20 mouse cellular contexts compared by ENCODE assay signal in the genomic region with DNA sequence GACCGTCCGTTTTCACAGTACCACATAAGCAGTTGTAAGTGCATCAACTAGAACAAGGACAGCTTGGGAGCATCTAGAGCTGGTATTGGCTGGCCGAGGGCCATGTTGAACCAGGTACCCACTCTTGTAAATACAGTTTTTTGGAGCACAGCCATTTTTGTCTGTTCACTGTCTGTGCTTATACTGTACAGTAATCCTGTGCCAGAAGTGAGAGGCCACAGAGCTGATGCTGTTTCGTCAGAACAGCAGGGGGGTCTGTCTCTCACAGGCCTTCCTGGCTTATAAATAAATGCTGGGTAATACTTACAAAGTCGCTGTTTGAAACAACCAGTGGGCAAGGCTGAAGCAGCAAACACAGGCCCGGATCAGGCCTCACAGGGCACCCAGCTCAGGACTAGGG. TPM values are rescaled to one million over a fixed set of nuclear protein-coding genes. Genes with fewer than 3 reads are reported as not detected.
"Had no signal": no experiment of that assay in that cellular context is flagged by ENCODE, and none has a peak within 500 bp of the region (broad histone marks: within the 10 kb centered on the region; RNA-seq: fewer than 3 reads in every experiment).

No protein-coding gene starts in this region.

- H3K4me2 ChIP-seq: kidney, embryonic 15.5 days; limb, embryonic 13.5 days; neural tube, embryonic 12.5 days had no signal

- DNase-seq: kidney, adult 2 months; kidney, postnatal 14 days; left cerebral cortex, postnatal 4 days; lung, adult 2 months; lung, postnatal 4 days; midbrain, embryonic 14.5 days; retina, postnatal 1 day; right cerebral cortex, postnatal 4 days; spleen, adult 18-20 months; thymus, postnatal 36 days had no signal

- H3K9ac ChIP-seq: kidney, embryonic 15.5 days; limb, embryonic 13.5 days; liver, embryonic 14.5 days; neural tube, embryonic 12.5 days had no signal

- H3K27me3 ChIP-seq: kidney, embryonic 15.5 days; limb, embryonic 13.5 days; neural tube, embryonic 12.5 days had no signal

- H3K4me3 ChIP-seq: kidney, embryonic 15.5 days; limb, embryonic 13.5 days; midbrain, embryonic 10.5 days; myocyte; neural tube, embryonic 12.5 days had no signal

- H3K9me3 ChIP-seq: kidney, embryonic 15.5 days; limb, embryonic 13.5 days; midbrain, embryonic 10.5 days; neural tube, embryonic 12.5 days had no signal

- H3K27ac ChIP-seq: kidney, embryonic 15.5 days; limb, embryonic 13.5 days; liver, embryonic 14.5 days; midbrain, embryonic 10.5 days; neural tube, embryonic 12.5 days had no signal

RNA-seq across cellular contexts. Expression of a gene that starts 27.5 kb away (rescaled TPM):
- polyA plus RNA-seq: kidney, adult 2 months; kidney, embryonic 15.5 days; large intestine, adult 2 months; limb, embryonic 13.5 days; liver, adult 2 months; liver, embryonic 14.5 days; lung, adult 2 months; midbrain, embryonic 10.5 days; midbrain, embryonic 14.5 days; neural tube, embryonic 12.5 days; stomach, embryonic 14.5 days; thymus, postnatal 0 days had no signal
